Mouse (Mus musculus) retina, postnatal 7 days (tissue): ENCODE data around the gene Rnf181.

ENCODE experiments used
- DNase-seq: peaks from one replicate; pipeline ENCODE4 v3.0.0-alpha.2; 2012; ENCODE audit warnings: low read depth, low spot score

The Rnf181 gene

GRCm38 (mm10) chr6:72366844-72367443 lies at the start of gene Rnf181:
Gene Rnf181, minus strand, starts transcription at chr6:72366956.
- DNase-seq: no peak

GRCm38 (mm10) chr6:72415964-72416772 lies 49.4 kb upstream of the Rnf181 start:
- no peak for DNase-seq

GRCm38 (mm10) chr6:72415181-72415580 lies 48.4 kb upstream of the Rnf181 start:
- DNase-seq: no peak

GRCm38 (mm10) chr6:72414076-72414756 lies 47.5 kb upstream of the Rnf181 start, which contains the start of gene Ggcx:
Gene Ggcx, plus strand, starts transcription at chr6:72414308.
- DNase-seq: peak; percentile 89

GRCm38 (mm10) chr6:72410518-72410917 lies 43.8 kb upstream of the Rnf181 start:
- DNase-seq: no peak

GRCm38 (mm10) chr6:72410003-72410402 lies 43.2 kb upstream of the Rnf181 start:
- no peak for DNase-seq

- peak; percentile 54 for DNase-seq
These were observed 42.8 kb upstream of the Rnf181 start for GRCm38 (mm10) chr6:72409567-72409966.

GRCm38 (mm10) chr6:72407119-72407518 lies 40.4 kb upstream of the Rnf181 start:
- DNase-seq: peak; percentile 79

GRCm38 (mm10) chr6:72405356-72405755 lies 38.6 kb upstream of the Rnf181 start:
- no peak for DNase-seq

GRCm38 (mm10) chr6:72401875-72402274 lies 35.1 kb upstream of the Rnf181 start:
- DNase-seq: peak; percentile 33

GRCm38 (mm10) chr6:72399967-72400366 lies 33.2 kb upstream of the Rnf181 start:
- no peak for DNase-seq

GRCm38 (mm10) chr6:72396837-72397251 lies 30.1 kb upstream of the Rnf181 start:
- no peak for DNase-seq

- no peak for DNase-seq
These were observed 25.6 kb upstream of the Rnf181 start for GRCm38 (mm10) chr6:72392341-72392740.

- DNase-seq: no peak
These were observed 24.2 kb upstream of the Rnf181 start for GRCm38 (mm10) chr6:72390795-72391521.

- no peak for DNase-seq
These were observed 23.4 kb upstream of the Rnf181 start, which contains the start of gene Vamp8 for GRCm38 (mm10) chr6:72389941-72390771. Gene Vamp8, minus strand, starts transcription at chr6:72390703.

- no peak for DNase-seq
These were observed 22.8 kb upstream of the Rnf181 start for GRCm38 (mm10) chr6:72389471-72389940.

- DNase-seq: no peak
These were observed 22.1 kb upstream of the Rnf181 start for GRCm38 (mm10) chr6:72388791-72389329.

GRCm38 (mm10) chr6:72388266-72388665 lies 21.5 kb upstream of the Rnf181 start:
- no peak for DNase-seq

- DNase-seq: no peak
These were observed 21.1 kb upstream of the Rnf181 start for GRCm38 (mm10) chr6:72387816-72388215.

- DNase-seq: no peak
These were observed 19.8 kb upstream of the Rnf181 start for GRCm38 (mm10) chr6:72386561-72386960.
